Mouse (Mus musculus) bone marrow, adult 2 months (tissue): ENCODE data around the gene Ift81.

Source experiments
- CTCF ChIP-seq: fragments of 200-500 bp; IDR thresholded peaks from 2 replicates; pipeline ENCODE4 v1.5.1; 2011; ENCODE audit warnings: low read length, control low read depth; ENCODE audit not compliant: control insufficient read depth, insufficient read depth
- POLR2A ChIP-seq: fragments of 200-500 bp; IDR thresholded peaks from 2 replicates; pipeline ENCODE4 v1.6.1; 2011; ENCODE audit warnings: low read depth, mild to moderate bottlenecking, control low read depth, low read length, borderline replicate concordance; ENCODE audit not compliant: control insufficient read depth

- TF ChIP-seq POLR2A (no peak), CTCF (no peak)
These were observed 100.2 kb downstream of the Ift81 start for GRCm38 (mm10) chr5:122514127-122514521.
